Mouse (Mus musculus): ENCODE results near the gene Hdac7. TPM values are rescaled to one million over a fixed set of nuclear protein-coding genes. Genes with fewer than 3 reads are reported as not detected.

Hdac7 gene
- total and polyA plus RNA-seq, 3 experiments: 19.8 to 55.2 (median 21.7) TPM

- peaks cover 4% of the 10 kb centered on the region for H3K9me3 ChIP-seq (replicated peaks; ENCODE audit: low read length)
- H3K4me2 ChIP-seq (ENCODE audit: insufficient read depth, low read depth, poor library complexity, severe bottlenecking): no peak overlapping the region
- dilution Hi-C loops (cut with MboI; ENCODE audit: extremely low pct_ligation_motif_present, extremely low pct_unique_long_range_greater_than_20kb, low sequenced_read_pairs) (loop anchor here (25.0 kb wide), 1 partner anchor 168 kb away; the partner anchor contains the start of gene Tmem106c), in situ Hi-C loops (cut with MboI; ENCODE audit: low pct_ligation_motif_present, low pct_unique_long_range_greater_than_20kb, low sequenced_read_pairs) (loop anchor here (5.0 kb wide), 1 partner anchor 53 kb away; no protein-coding TSS in a partner anchor)
- no peak overlapping the region for H3K27ac ChIP-seq (ENCODE audit: insufficient read depth, low read depth)
- peaks cover 5 to 7% of the 10 kb centered on the region in 2 experiments for H3K4me1 ChIP-seq (ENCODE audit: control insufficient read depth in 1 of 2, insufficient read depth in 2 of 2)
- H3K4me3 ChIP-seq (replicated peaks in 1 of 3; ENCODE audit: low read depth in 2 of 3, low read length in 2 of 3, poor library complexity in 1 of 3): no peak overlapping the region
- H3K79me2 ChIP-seq (replicated peaks; ENCODE audit: control insufficient read depth, extremely low read depth, insufficient read depth, poor library complexity, severe bottlenecking): no peaks in the 10 kb centered on the region
- H3K27me3 ChIP-seq (replicated peaks): no peaks in the 10 kb centered on the region
- H3K9ac ChIP-seq (ENCODE audit: insufficient read depth, low read depth): no peak overlapping the region
- TF ChIP-seq JUND (conservative IDR thresholded peaks at IDR 0.05; ENCODE audit: low read depth, low read length) (no peak), CTCF (conservative IDR thresholded peaks at IDR 0.05 in 1 of 2, IDR thresholded peaks at IDR 0.05 in 1 of 2; ENCODE audit: low read depth in 2 of 2, low read length in 2 of 2) (peak; percentile 54 to 88), SMC3 (IDR thresholded peaks at IDR 0.05; ENCODE audit: low read depth, low read length) (peak; percentile 28)
- peaks cover 90 to 99% of the 10 kb centered on the region in 2 experiments for H3K36me3 ChIP-seq (replicated peaks in 1 of 2; ENCODE audit: control insufficient read depth in 1 of 2, insufficient read depth in 1 of 2, low read length in 1 of 2)
- DNase-seq (ENCODE audit: extremely low read depth): no peak
Observed at GRCm38 (mm10) chr15:97794268-97794667, 50.0 kb downstream of the Hdac7 start.

- H3K79me2 ChIP-seq (replicated peaks; ENCODE audit: control insufficient read depth, extremely low read depth, insufficient read depth, poor library complexity, severe bottlenecking): no peaks in the 10 kb centered on the region
- H3K27ac ChIP-seq (ENCODE audit: insufficient read depth, low read depth): no peak overlapping the region
- TF ChIP-seq CHD1 (IDR thresholded peaks at IDR 0.05; ENCODE audit: low read depth, low read length) (no peak), MYC (IDR thresholded peaks at IDR 0.05; ENCODE audit: low read depth, low read length) (no peak)
- in situ Hi-C loops (cut with MboI; ENCODE audit: low pct_ligation_motif_present, low pct_unique_long_range_greater_than_20kb, low sequenced_read_pairs): loop anchor here (5.0 kb wide), 1 partner anchor 54 kb away; no protein-coding TSS in a partner anchor
- H3K4me3 ChIP-seq (replicated peaks in 1 of 3; ENCODE audit: low read depth in 2 of 3, low read length in 2 of 3, poor library complexity in 1 of 3): no peak overlapping the region
- no peak for DNase-seq (ENCODE audit: extremely low read depth)
- no peak overlapping the region for H3K9ac ChIP-seq (ENCODE audit: insufficient read depth, low read depth)
- dilution Hi-C loops (cut with MboI; ENCODE audit: extremely low pct_ligation_motif_present, extremely low pct_unique_long_range_greater_than_20kb, low sequenced_read_pairs): loop anchor here (25.0 kb wide), 1 partner anchor 169 kb away; the partner anchor contains the start of gene Tmem106c
- H3K36me3 ChIP-seq (replicated peaks in 1 of 2; ENCODE audit: control insufficient read depth in 1 of 2, insufficient read depth in 1 of 2, low read length in 1 of 2): peaks cover 84 to 98% of the 10 kb centered on the region in 2 experiments
- no peak overlapping the region for H3K4me2 ChIP-seq (ENCODE audit: insufficient read depth, low read depth, poor library complexity, severe bottlenecking)
- no peaks in the 10 kb centered on the region for H3K27me3 ChIP-seq (replicated peaks)
- peaks cover 4% of the 10 kb centered on the region for H3K9me3 ChIP-seq (replicated peaks; ENCODE audit: low read length)
- peaks cover 5 to 14% of the 10 kb centered on the region in 2 experiments for H3K4me1 ChIP-seq (ENCODE audit: control insufficient read depth in 1 of 2, insufficient read depth in 2 of 2)
Observed at GRCm38 (mm10) chr15:97793386-97794153, 50.7 kb downstream of the Hdac7 start.

- no peak overlapping the region for H3K4me3 ChIP-seq (replicated peaks in 1 of 3; ENCODE audit: low read depth in 2 of 3, low read length in 2 of 3, poor library complexity in 1 of 3)
- dilution Hi-C loops (cut with MboI; ENCODE audit: extremely low pct_ligation_motif_present, extremely low pct_unique_long_range_greater_than_20kb, low sequenced_read_pairs): loop anchor here (25.0 kb wide), 1 partner anchor 171 kb away; the partner anchor contains the start of gene Tmem106c
- peaks cover 61 to 88% of the 10 kb centered on the region in 2 experiments for H3K36me3 ChIP-seq (replicated peaks in 1 of 2; ENCODE audit: control insufficient read depth in 1 of 2, insufficient read depth in 1 of 2, low read length in 1 of 2)
- in situ Hi-C loops (cut with MboI; ENCODE audit: low pct_ligation_motif_present, low pct_unique_long_range_greater_than_20kb, low sequenced_read_pairs): loop anchor here (5.0 kb wide), 1 partner anchor 56 kb away; no protein-coding TSS in a partner anchor
- peaks cover under 1% of the 10 kb centered on the region for H3K79me2 ChIP-seq (replicated peaks; ENCODE audit: control insufficient read depth, extremely low read depth, insufficient read depth, poor library complexity, severe bottlenecking)
- H3K4me1 ChIP-seq (ENCODE audit: control insufficient read depth in 1 of 2, insufficient read depth in 2 of 2): peaks cover 17 to 37% of the 10 kb centered on the region in 2 experiments
- no peak for DNase-seq (ENCODE audit: extremely low read depth)
- H3K9ac ChIP-seq (ENCODE audit: insufficient read depth, low read depth): no peak overlapping the region
- peaks cover 4% of the 10 kb centered on the region for H3K9me3 ChIP-seq (replicated peaks; ENCODE audit: low read length)
- no peak overlapping the region for H3K4me2 ChIP-seq (ENCODE audit: insufficient read depth, low read depth, poor library complexity, severe bottlenecking)
- H3K27me3 ChIP-seq (replicated peaks): no peaks in the 10 kb centered on the region
- H3K27ac ChIP-seq (ENCODE audit: insufficient read depth, low read depth): no peak overlapping the region
- TF ChIP-seq CHD2 (IDR thresholded peaks at IDR 0.05; ENCODE audit: low read length) (no peak), ZMIZ1 (IDR thresholded peaks at IDR 0.05; ENCODE audit: low read depth, low read length) (0 out of 2 replicates have a peak, but pooled peaks have one; percentile 47)
Observed at GRCm38 (mm10) chr15:97791126-97791700, 53.1 kb downstream of the Hdac7 start.

All from CH12.LX (cell line).